Mouse (Mus musculus) CH12.LX (cell line): Measurements from ENCODE around the gene Nt5c2. TPM values are rescaled to one million over a fixed set of nuclear protein-coding genes. Genes with fewer than 3 reads are reported as not detected.

Source experiments
- DNase-seq: peaks from one replicate; pipeline ENCODE4 v3.0.0-alpha.2; 2013; ENCODE audit errors: extremely low read depth
- H3K27ac ChIP-seq: 2 replicates; pipeline ENCODE4 v1.5.1; 2012; ENCODE audit warnings: low read depth, mild to moderate bottlenecking, control low read depth, moderate library complexity; ENCODE audit not compliant: insufficient read depth
- H3K27me3 ChIP-seq: replicated peaks from 2 replicates; pipeline ENCODE3; 2012; ENCODE audit warnings: inconsistent platforms
- H3K36me3 ChIP-seq, 2 experiments: replicated peaks in 1 of 2; 2 replicates each; pipeline versions ENCODE3 to v1.6.1; 2012; ENCODE audit warnings: inconsistent platforms in 1 of 2, low read length in 1 of 2, mild to moderate bottlenecking in 1 of 2, mixed read lengths in 1 of 2, moderate library complexity in 1 of 2; ENCODE audit not compliant: control insufficient read depth in 1 of 2, insufficient read depth in 1 of 2
- H3K4me1 ChIP-seq, 2 experiments: 2 replicates each; pipeline ENCODE4 v1.6.1; 2012; ENCODE audit warnings: inconsistent platforms in 1 of 2, moderate library complexity in 1 of 2; ENCODE audit not compliant: insufficient read depth in 2 of 2, control insufficient read depth in 1 of 2
- H3K4me2 ChIP-seq: 2 replicates; pipeline ENCODE4 v1.6.1; 2012; ENCODE audit warnings: low read depth, mild to moderate bottlenecking, control low read depth; ENCODE audit not compliant: poor library complexity, insufficient read depth, severe bottlenecking
- H3K4me3 ChIP-seq, 3 experiments: fragments of 150-350 bp in 1 of 3; sonication (generic) in 1 of 3; replicated peaks in 1 of 3; 2 replicates each; pipeline versions ENCODE3 to v1.5.1; 2011 to 2012; ENCODE audit warnings: low read depth in 2 of 3, low read length in 2 of 3, mild to moderate bottlenecking in 2 of 3, moderate library complexity in 2 of 3, control low read depth in 1 of 3, improper control_type of control experiment in 1 of 3, inconsistent platforms in 1 of 3, mixed read lengths in 1 of 3; ENCODE audit not compliant: poor library complexity in 1 of 3
- H3K79me2 ChIP-seq: replicated peaks from 2 replicates; pipeline ENCODE4 v1.6.1; 2012; ENCODE audit warnings: mild to moderate bottlenecking, moderate library complexity; ENCODE audit not compliant: control insufficient read depth, poor library complexity, insufficient read depth, severe bottlenecking; ENCODE audit errors: extremely low read depth
- H3K9ac ChIP-seq: 2 replicates; pipeline ENCODE4 v1.6.1; 2012; ENCODE audit warnings: low read depth, mild to moderate bottlenecking, control low read depth, moderate library complexity; ENCODE audit not compliant: insufficient read depth
- H3K9me3 ChIP-seq: replicated peaks from 2 replicates; pipeline ENCODE3; 2012; ENCODE audit warnings: low read length, inconsistent platforms, mixed read lengths
- CHD1 ChIP-seq: IDR thresholded peaks from 2 replicates; pipeline ENCODE4 v1.6.1; 2012; ENCODE audit warnings: low read depth, low read length, improper control_type of control experiment, inconsistent platforms
- CHD2 ChIP-seq: IDR thresholded peaks from 2 replicates; pipeline ENCODE4 v1.6.1; 2011; ENCODE audit warnings: low read length, improper control_type of control experiment
- EP300 ChIP-seq: IDR thresholded peaks from 2 replicates; pipeline ENCODE4 v1.6.1; 2011; ENCODE audit warnings: low read length, improper control_type of control experiment
- ETS1 ChIP-seq: conservative IDR thresholded peaks from 2 replicates; pipeline ENCODE4 v1.6.1; 2012; ENCODE audit warnings: low read depth, mild to moderate bottlenecking, inconsistent platforms, low read length, improper control_type of control experiment, moderate library complexity
- GABPA ChIP-seq: IDR thresholded peaks from 2 replicates; pipeline ENCODE4 v1.6.1; 2012; ENCODE audit warnings: low read depth, low read length, improper control_type of control experiment, inconsistent platforms; ENCODE audit not compliant: insufficient replicate concordance
- IRF4 ChIP-seq: IDR thresholded peaks from 2 replicates; pipeline ENCODE4 v1.6.1; 2014; ENCODE audit warnings: low read depth, mild to moderate bottlenecking, inconsistent platforms, low read length, improper control_type of control experiment
- JUND ChIP-seq: conservative IDR thresholded peaks from 2 replicates; pipeline ENCODE4 v1.6.1; 2011; ENCODE audit warnings: low read depth, low read length, improper control_type of control experiment
- MAFK ChIP-seq: IDR thresholded peaks from 2 replicates; pipeline ENCODE4 v1.6.1; 2011; ENCODE audit warnings: low read length, improper control_type of control experiment; ENCODE audit not compliant: insufficient replicate concordance
- MAX ChIP-seq: IDR thresholded peaks from 2 replicates; pipeline ENCODE4 v1.6.1; 2011; ENCODE audit warnings: low read length, improper control_type of control experiment
- MAZ ChIP-seq: IDR thresholded peaks from 2 replicates; pipeline ENCODE4 v1.6.1; 2012; ENCODE audit warnings: low read depth, mild to moderate bottlenecking, inconsistent platforms, low read length, improper control_type of control experiment, moderate library complexity
- MEF2A ChIP-seq: IDR thresholded peaks from 2 replicates; pipeline ENCODE4 v1.6.1; 2014; ENCODE audit warnings: low read depth, mild to moderate bottlenecking, inconsistent platforms, low read length, improper control_type of control experiment, borderline replicate concordance
- MXI1 ChIP-seq: IDR thresholded peaks from 2 replicates; pipeline ENCODE4 v1.6.1; 2011; ENCODE audit warnings: mild to moderate bottlenecking, low read depth, low read length, improper control_type of control experiment
- NRF1 ChIP-seq: IDR thresholded peaks from 2 replicates; pipeline ENCODE4 v1.6.1; 2014; ENCODE audit warnings: low read depth, mild to moderate bottlenecking, inconsistent platforms, low read length, improper control_type of control experiment, moderate library complexity
- POLR2A ChIP-seq: IDR thresholded peaks from 2 replicates; pipeline ENCODE4 v1.6.1; 2011; ENCODE audit warnings: low read depth, mild to moderate bottlenecking, improper control_type of control experiment, low read length
- SIN3A ChIP-seq: IDR thresholded peaks from 2 replicates; pipeline ENCODE4 v1.6.1; 2012; ENCODE audit warnings: low read length, improper control_type of control experiment, inconsistent platforms
- SMC3 ChIP-seq: IDR thresholded peaks from 2 replicates; pipeline ENCODE4 v1.6.1; 2011; ENCODE audit warnings: low read depth, low read length, improper control_type of control experiment
- TBP ChIP-seq: conservative IDR thresholded peaks from 2 replicates; pipeline ENCODE4 v1.6.1; 2011; ENCODE audit warnings: low read depth, low read length, improper control_type of control experiment
- TCF12 ChIP-seq: IDR thresholded peaks from 2 replicates; pipeline ENCODE4 v1.6.1; 2014; ENCODE audit warnings: low read depth, mild to moderate bottlenecking, inconsistent platforms, low read length, improper control_type of control experiment
- ZKSCAN1 ChIP-seq: IDR thresholded peaks from 2 replicates; pipeline ENCODE4 v1.6.1; 2012; ENCODE audit warnings: low read depth, inconsistent platforms, low read length, improper control_type of control experiment, borderline replicate concordance
- ZNF384 ChIP-seq: IDR thresholded peaks from 2 replicates; pipeline ENCODE4 v1.6.1; 2012; ENCODE audit warnings: low read depth, low read length, improper control_type of control experiment, inconsistent platforms
- dilution Hi-C: fragments of 300-500 bp; cut with MboI; formaldehyde crosslinking; loops from 2 replicates; pipeline ENCODE4 v1.14.3; 2020; ENCODE audit warnings: low sequenced_read_pairs; ENCODE audit not compliant: extremely low pct_unique_long_range_greater_than_20kb, extremely low pct_ligation_motif_present
- in situ Hi-C: fragments of 300-500 bp; cut with MboI; formaldehyde crosslinking; loops from 3 replicates; pipeline ENCODE4 v1.14.3; 2019; ENCODE audit warnings: low sequenced_read_pairs, low pct_ligation_motif_present, low pct_unique_long_range_greater_than_20kb, mixed read lengths
- polyA plus RNA-seq: library from polyadenylated mRNA; unstranded; fragments of >175 nt; gene quantifications from 2 replicates; pipeline ENCODE4 v1.2.1, GENCODE M21; 2012; ENCODE audit warnings: low read depth; ENCODE audit not compliant: insufficient read length
- total RNA-seq, 2 experiments: library from RNA; depleted of rRNA; stranded (reverse); fragments of 300-350 nt in 1 of 2; fragments of >200 nt in 1 of 2; gene quantifications; 2 replicates each; pipeline ENCODE4 v1.2.3; 2012 to 2014

The Nt5c2 gene
- total and polyA plus RNA-seq, 3 experiments: 15.1 to 62.9 (median 21.1) TPM

DNA sequence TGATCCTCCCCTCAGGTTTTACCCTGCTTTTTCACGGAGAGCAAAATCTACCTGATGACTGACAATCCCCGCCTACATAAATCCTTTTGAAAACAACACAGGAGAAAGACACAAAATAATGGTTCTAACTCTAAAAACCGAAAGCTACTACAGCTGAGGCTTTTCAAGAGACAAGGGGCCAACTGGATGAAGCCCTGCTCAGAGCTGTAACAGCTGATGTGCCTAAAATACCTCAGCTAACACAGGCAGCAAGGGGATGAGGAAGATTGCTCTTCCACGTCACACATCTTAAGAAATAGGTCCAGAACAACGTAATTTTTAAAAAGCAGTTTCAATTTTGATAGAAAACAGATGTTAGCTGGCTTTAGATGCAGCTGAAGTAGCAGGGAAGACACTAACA is 88.0 kb downstream of the Nt5c2 start:
- dilution Hi-C loops: no loop called here
- Histone ChIP-seq H3K4me1 (peaks cover 0 to 25% of the 10 kb centered on the region in 2 experiments; a peak in 3 of 4 replicates), H3K27me3 (no peaks in the 10 kb centered on the region)
- TF ChIP-seq ZNF384 (no peak; the same call in 1 of the 2 replicates), MAZ (no peak), SIN3A (0 out of 2 replicates have a peak, but pooled peaks have one; percentile 27), ETS1 (0 out of 2 replicates have a peak, but pooled peaks have one; percentile 21), EP300 (0 out of 2 replicates have a peak, but pooled peaks have one; percentile 16)
- TF ChIP-seq, all 38 proteins: peak for 3
- Histone ChIP-seq H3K9ac (peak overlapping the region; percentile 44; the same call in 1 of the 2 replicates), H3K27ac (no peak overlapping the region), H3K36me3 (peaks cover 4 to 33% of the 10 kb centered on the region in 2 experiments), H3K9me3 (no peaks in the 10 kb centered on the region), H3K4me3 (no peak overlapping the region), H3K79me2 (no peaks in the 10 kb centered on the region), H3K4me2 (peak overlapping the region; percentile 67)
- DNase-seq: peak; percentile 3
- in situ Hi-C loops: no loop called here

DNA sequence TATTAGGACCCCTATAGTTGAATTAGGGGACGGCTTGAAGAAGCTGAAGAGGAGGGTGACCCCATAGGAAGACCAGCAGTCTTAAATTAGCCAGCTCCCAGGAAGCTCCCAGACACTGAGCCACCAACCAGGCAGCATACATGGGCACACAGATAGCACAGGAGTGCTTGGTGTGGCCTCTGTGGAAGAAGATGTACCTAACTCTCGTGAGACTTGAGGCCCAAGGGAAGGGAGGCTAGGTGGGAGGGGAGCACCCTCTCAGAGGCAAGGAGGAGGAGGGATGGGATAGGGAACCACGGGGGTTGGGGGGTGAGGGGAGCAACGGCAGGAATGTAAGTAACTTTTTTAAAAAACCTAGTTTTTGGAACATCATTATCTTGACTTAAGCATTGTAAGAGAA is 88.6 kb downstream of the Nt5c2 start:
- Histone ChIP-seq H3K79me2 (no peaks in the 10 kb centered on the region), H3K27me3 (no peaks in the 10 kb centered on the region), H3K4me3 (no peak overlapping the region), H3K4me1 (peaks cover 0 to 25% of the 10 kb centered on the region in 2 experiments; a peak in 3 of 4 replicates), H3K9ac (no peak overlapping the region), H3K4me2 (no peak overlapping the region), H3K27ac (no peak overlapping the region), H3K36me3 (peaks cover 4 to 35% of the 10 kb centered on the region in 2 experiments), H3K9me3 (no peaks in the 10 kb centered on the region)
- DNase-seq: peak; percentile 5
- in situ Hi-C loops: no loop called here
- dilution Hi-C loops: no loop called here
- TF ChIP-seq MEF2A: no peak
- TF ChIP-seq MAFK: no peak
- no peak for TF ChIP-seq ZKSCAN1
- no peak for TF ChIP-seq SMC3

DNA sequence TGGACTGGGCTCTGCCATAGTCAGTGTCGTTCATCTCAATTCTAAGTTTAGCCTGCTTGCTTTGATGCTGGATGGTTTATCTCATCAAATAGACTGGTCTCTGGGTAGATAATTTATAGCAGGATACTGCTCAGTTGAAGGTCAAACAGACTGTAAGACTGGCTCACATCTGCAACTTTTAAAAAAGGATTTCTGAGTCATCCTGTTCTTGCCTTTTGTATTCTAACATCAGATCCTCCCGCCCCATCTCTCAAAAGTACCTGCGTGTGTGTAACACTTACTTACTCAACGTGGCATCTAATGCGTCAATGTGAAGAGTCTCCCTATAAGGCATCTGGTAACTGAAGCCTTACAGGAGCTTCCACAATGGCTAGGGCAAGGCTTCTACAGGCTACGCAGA is 94.4 kb downstream of the Nt5c2 start:
- Histone ChIP-seq H3K9ac (no peak overlapping the region), H3K4me2 (no peak overlapping the region), H3K36me3 (peaks cover 4 to 37% of the 10 kb centered on the region in 2 experiments), H3K9me3 (no peaks in the 10 kb centered on the region), H3K79me2 (no peaks in the 10 kb centered on the region), H3K4me1 (no peaks in the 10 kb centered on the region), H3K4me3 (no peak overlapping the region), H3K27me3 (no peaks in the 10 kb centered on the region), H3K27ac (no peak overlapping the region)
- no peak for DNase-seq
- dilution Hi-C loops (no loop called here), in situ Hi-C loops (no loop called here)
- TF ChIP-seq SMC3: no peak
- TF ChIP-seq IRF4: no peak
- TF ChIP-seq MXI1: no peak
- TF ChIP-seq MAX: no peak
- TF ChIP-seq TBP: no peak
- TF ChIP-seq POLR2A: no peak
- no peak for TF ChIP-seq CHD2
- no peak for TF ChIP-seq JUND
- TF ChIP-seq CHD1: no peak
- no peak for TF ChIP-seq NRF1
- no peak for TF ChIP-seq SIN3A
- TF ChIP-seq TCF12: no peak
- TF ChIP-seq EP300: no peak
- no peak for TF ChIP-seq GABPA
- TF ChIP-seq, all 38 proteins: peak for 0
